Mouse (Mus musculus) hindbrain, embryonic 12.5 days (tissue): ENCODE results near the gene Col2a1. TPM values are rescaled to one million over a fixed set of nuclear protein-coding genes. Genes with fewer than 3 reads are reported as not detected.
A peak's percentile ranks its signal among the peaks of the same experiment; 100 is the strongest.

Source experiments
- ATAC-seq: fragments of 200-750 bp; cut with Nextera tagmentation; 2 replicates; pipeline ENCODE4 v1.8.0; 2017; ENCODE audit warnings: moderate TSS enrichment; ENCODE audit not compliant: low FRiP score
- H3K27ac ChIP-seq: fragments of 300-500 bp; sonication (generic); 2 replicates; pipeline ENCODE4 v1.5.1; 2016; ENCODE audit warnings: mild to moderate bottlenecking
- H3K27me3 ChIP-seq: fragments of 300-500 bp; sonication (generic); 2 replicates; pipeline ENCODE4 v1.6.1; 2016; ENCODE audit warnings: mild to moderate bottlenecking
- H3K36me3 ChIP-seq: fragments of 300-500 bp; sonication (generic); 2 replicates; pipeline ENCODE4 v1.6.1; 2016; ENCODE audit warnings: mild to moderate bottlenecking
- H3K4me1 ChIP-seq: fragments of 300-500 bp; sonication (generic); 2 replicates; pipeline ENCODE4 v1.6.1; 2016
- H3K4me2 ChIP-seq: fragments of 300-500 bp; sonication (generic); replicated peaks from 2 replicates; pipeline ENCODE4 v1.6.1; 2016; ENCODE audit warnings: mild to moderate bottlenecking
- H3K4me3 ChIP-seq: fragments of 300-500 bp; sonication (generic); 2 replicates; pipeline ENCODE4 v1.5.1; 2016; ENCODE audit warnings: mild to moderate bottlenecking
- H3K9ac ChIP-seq: fragments of 300-500 bp; sonication (generic); 2 replicates; pipeline ENCODE4 v1.6.1; 2016; ENCODE audit warnings: mild to moderate bottlenecking, moderate library complexity
- H3K9me3 ChIP-seq: fragments of 300-500 bp; sonication (generic); replicated peaks from 2 replicates; pipeline ENCODE4 v1.6.1; 2016; ENCODE audit warnings: mild to moderate bottlenecking
- WGBS: fragments of 180-500 bp; shearing (Covaris S2); methylation state at CpG from one replicate; pipeline ENCODE4 v1.1.7; 2016; 5-methylcytosine and 5-hydroxymethylcytosine counted together
- polyA plus RNA-seq: library from polyadenylated mRNA; unstranded; fragments of >200 nt; fragmentation: Nextera tagmentation; extraction: Ambion mirVana; gene quantifications from 2 replicates; pipeline ENCODE4 v1.2.1, GENCODE M21; 2016

The Col2a1 gene
- polyA plus RNA-seq, 1 experiment from 2014 or later: 459 TPM

- H3K9ac ChIP-seq: peak overlapping the region; percentile 80
- peaks cover 62% of the 10 kb centered on the region for H3K4me1 ChIP-seq
- peak; percentile 32 for ATAC-seq
- 1% methylated on average over 37 of the region's 37 CpGs for WGBS
- H3K4me3 ChIP-seq: peak overlapping the region; percentile 58
- peaks cover 29% of the 10 kb centered on the region for H3K27me3 ChIP-seq
- peaks cover 16% of the 10 kb centered on the region for H3K36me3 ChIP-seq
- H3K9me3 ChIP-seq: no peaks in the 10 kb centered on the region
- H3K27ac ChIP-seq: peak overlapping the region; percentile 96
- peak overlapping the region; percentile 82 for H3K4me2 ChIP-seq
Measured at GRCm38 (mm10) chr15:98001321-98002112, 3.0 kb downstream of the Col2a1 start.

GRCm38 (mm10) chr15:97999991-98000390 is 4.5 kb downstream of the Col2a1 start:
- Histone ChIP-seq H3K4me1 (peaks cover 70% of the 10 kb centered on the region), H3K9me3 (no peaks in the 10 kb centered on the region), H3K36me3 (peaks cover 30% of the 10 kb centered on the region), H3K27ac (peak overlapping the region; percentile 19; the same call in 1 of the 2 replicates), H3K4me3 (no peak overlapping the region), H3K27me3 (peaks cover 22% of the 10 kb centered on the region), H3K4me2 (peak overlapping the region; percentile 82), H3K9ac (no peak overlapping the region)
- 8% methylated on average over 7 of the region's 7 CpGs for WGBS
- no peak for ATAC-seq

GRCm38 (mm10) chr15:97999546-97999945 is 4.9 kb downstream of the Col2a1 start:
- H3K9ac ChIP-seq: 0 out of 2 replicates have a peak overlapping the region, but pooled peaks have one; percentile 3
- peaks cover 65% of the 10 kb centered on the region for H3K4me1 ChIP-seq
- H3K27me3 ChIP-seq: peaks cover 19% of the 10 kb centered on the region
- no peak overlapping the region for H3K27ac ChIP-seq
- H3K4me2 ChIP-seq: peak overlapping the region; percentile 82
- no peaks in the 10 kb centered on the region for H3K9me3 ChIP-seq
- peaks cover 35% of the 10 kb centered on the region for H3K36me3 ChIP-seq
- no peak overlapping the region for H3K4me3 ChIP-seq
- ATAC-seq: no peak
- WGBS: 34% methylated on average over 13 of the region's 13 CpGs

- H3K27ac ChIP-seq: no peak overlapping the region
- 77% methylated on average over 13 of the region's 13 CpGs for WGBS
Measured at GRCm38 (mm10) chr15:97996716-97997256, 7.7 kb downstream of the Col2a1 start.

GRCm38 (mm10) chr15:97992712-97993286 is 11.7 kb downstream of the Col2a1 start:
- Histone ChIP-seq H3K27me3 (no peaks in the 10 kb centered on the region), H3K4me3 (peak overlapping the region; percentile 19; the same call in 1 of the 2 replicates), H3K27ac (peak overlapping the region; percentile 94), H3K9me3 (no peaks in the 10 kb centered on the region), H3K4me1 (peaks cover 66% of the 10 kb centered on the region), H3K36me3 (peaks cover 48% of the 10 kb centered on the region), H3K4me2 (peak overlapping the region; percentile 48), H3K9ac (peak overlapping the region; percentile 64)
- peak; percentile 91 for ATAC-seq
- 3% methylated on average over 18 of the region's 18 CpGs for WGBS

More at GRCm38 (mm10) chr15:97996716-97997256, 7.7 kb downstream of the Col2a1 start:
- Histone ChIP-seq H3K36me3 (peaks cover 40% of the 10 kb centered on the region), H3K4me1 (peaks cover 63% of the 10 kb centered on the region), H3K4me3 (no peak overlapping the region), H3K9ac (no peak overlapping the region), H3K27me3 (no peaks in the 10 kb centered on the region), H3K9me3 (no peaks in the 10 kb centered on the region), H3K4me2 (no peak overlapping the region)
- no peak for ATAC-seq

- Histone ChIP-seq H3K4me1 (peaks cover 65% of the 10 kb centered on the region), H3K4me2 (peak overlapping the region; percentile 48), H3K27ac (peak overlapping the region; percentile 94), H3K27me3 (no peaks in the 10 kb centered on the region), H3K4me3 (no peak overlapping the region), H3K9me3 (no peaks in the 10 kb centered on the region), H3K9ac (peak overlapping the region; percentile 64), H3K36me3 (peaks cover 50% of the 10 kb centered on the region)
- 28% methylated on average over 13 of the region's 13 CpGs for WGBS
- ATAC-seq: peak; percentile 10; the same call in 1 of the 2 replicates
Measured at GRCm38 (mm10) chr15:97992027-97992711, 12.3 kb downstream of the Col2a1 start.

GRCm38 (mm10) chr15:97991285-97991895 is 13.1 kb downstream of the Col2a1 start:
- no peaks in the 10 kb centered on the region for H3K27me3 ChIP-seq
- WGBS: 9% methylated on average over 12 of the region's 12 CpGs
- ATAC-seq: no peak
- H3K4me2 ChIP-seq: peak overlapping the region; percentile 41; the same call in 1 of the 2 replicates
- no peak overlapping the region for H3K4me3 ChIP-seq
- H3K27ac ChIP-seq: peak overlapping the region; percentile 94
- H3K9me3 ChIP-seq: no peaks in the 10 kb centered on the region
- peaks cover 53% of the 10 kb centered on the region for H3K36me3 ChIP-seq
- H3K9ac ChIP-seq: peak overlapping the region; percentile 64; the same call in 1 of the 2 replicates
- peaks cover 61% of the 10 kb centered on the region for H3K4me1 ChIP-seq

- H3K4me2 ChIP-seq: peak overlapping the region; percentile 41
- H3K27ac ChIP-seq: peak overlapping the region; percentile 94
- peak overlapping the region; percentile 46 for H3K9ac ChIP-seq
- peaks cover 54% of the 10 kb centered on the region for H3K4me1 ChIP-seq
- WGBS: 4% methylated on average over 4 of the region's 4 CpGs
- no peaks in the 10 kb centered on the region for H3K9me3 ChIP-seq
- no peak for ATAC-seq
- H3K36me3 ChIP-seq: peaks cover 53% of the 10 kb centered on the region
- H3K4me3 ChIP-seq: no peak overlapping the region
- no peaks in the 10 kb centered on the region for H3K27me3 ChIP-seq
Measured at GRCm38 (mm10) chr15:97990721-97991120, 13.8 kb downstream of the Col2a1 start.

GRCm38 (mm10) chr15:97990124-97990523 is 14.4 kb downstream of the Col2a1 start:
- Histone ChIP-seq H3K9ac (peak overlapping the region; percentile 46), H3K9me3 (no peaks in the 10 kb centered on the region), H3K27ac (peak overlapping the region; percentile 94), H3K36me3 (peaks cover 54% of the 10 kb centered on the region), H3K27me3 (no peaks in the 10 kb centered on the region), H3K4me2 (peak overlapping the region; percentile 41), H3K4me1 (peaks cover 50% of the 10 kb centered on the region), H3K4me3 (no peak overlapping the region)
- ATAC-seq: peak; percentile 49
- 0% methylated on average over 6 of the region's 6 CpGs for WGBS

- H3K4me2 ChIP-seq: peak overlapping the region; percentile 41
- peaks cover 50% of the 10 kb centered on the region for H3K4me1 ChIP-seq
- H3K27ac ChIP-seq: peak overlapping the region; percentile 94
- no peak overlapping the region for H3K4me3 ChIP-seq
- 0% methylated on average over 1 of the region's 1 CpGs for WGBS
- H3K27me3 ChIP-seq: no peaks in the 10 kb centered on the region
- H3K36me3 ChIP-seq: peaks cover 54% of the 10 kb centered on the region
- ATAC-seq: peak; percentile 9
- no peak overlapping the region for H3K9ac ChIP-seq
- H3K9me3 ChIP-seq: no peaks in the 10 kb centered on the region
Measured at GRCm38 (mm10) chr15:97989544-97989943, 15.0 kb downstream of the Col2a1 start.

GRCm38 (mm10) chr15:97981560-97981959 is 22.9 kb downstream of the Col2a1 start:
- H3K4me1 ChIP-seq: no peaks in the 10 kb centered on the region
- peaks cover 99% of the 10 kb centered on the region for H3K36me3 ChIP-seq
- 94% methylated on average over 6 of the region's 6 CpGs for WGBS
- no peak overlapping the region for H3K9ac ChIP-seq
- H3K9me3 ChIP-seq: 0 out of 2 replicates have a peak, but pooled peaks cover 4% of the 10 kb centered on the region
- H3K4me3 ChIP-seq: no peak overlapping the region
- H3K27me3 ChIP-seq: no peaks in the 10 kb centered on the region
- no peak overlapping the region for H3K27ac ChIP-seq
- no peak overlapping the region for H3K4me2 ChIP-seq
- no peak for ATAC-seq
